Mouse (Mus musculus) liver, postnatal 0 days (tissue): ENCODE results near the gene Tbxa2r.
A peak's percentile ranks its signal among the peaks of the same experiment; 100 is the strongest.

Source experiments
- CTCF ChIP-seq: sonication (generic); IDR thresholded peaks from 2 replicates; pipeline ENCODE4 v1.5.1; 2016; ENCODE audit warnings: antibody characterized with exemption, low read depth
- EP300 ChIP-seq: IDR thresholded peaks from 2 replicates; pipeline ENCODE4 v1.6.1; 2016; ENCODE audit warnings: antibody characterized with exemption, low read depth, mild to moderate bottlenecking

- TF ChIP-seq EP300 (no peak), CTCF (peak; percentile 97)
These were observed 40.9 kb upstream of the Tbxa2r start for GRCm38 (mm10) chr10:81287513-81288157.
